Mouse (Mus musculus) layer of hippocampus, postnatal 14 days (tissue): Measurements from ENCODE around the gene Ctsa. TPM values are rescaled to one million over a fixed set of nuclear protein-coding genes. Genes with fewer than 3 reads are reported as not detected.
A peak's percentile ranks its signal among the peaks of the same experiment; 100 is the strongest.

ENCODE experiments used
- DNase-seq, 2 experiments: peaks; one replicate each; pipeline ENCODE4 v3.0.0; 2021 to 2022; ENCODE audit warnings: low spot score in 2 of 2, mixed read lengths in 1 of 2
- total RNA-seq, 2 experiments: library from RNA; stranded (reverse); gene quantifications; 2 replicates each; pipeline ENCODE4 v1.2.3; 2021

The Ctsa gene
- total RNA-seq, 2 experiments from 2014 or later = 87.7 to 89.6 TPM

- DNase-seq = peak; percentile 100
Observed at GRCm38 (mm10) chr2:164804533-164805331, 27.9 kb upstream of the Ctsa start, which contains the start of the genes Acot8 and Zswim3. Gene Acot8 (minus strand): TSS chr2:164804882. Gene Zswim3 (plus strand): TSS chr2:164805098.

DNA sequence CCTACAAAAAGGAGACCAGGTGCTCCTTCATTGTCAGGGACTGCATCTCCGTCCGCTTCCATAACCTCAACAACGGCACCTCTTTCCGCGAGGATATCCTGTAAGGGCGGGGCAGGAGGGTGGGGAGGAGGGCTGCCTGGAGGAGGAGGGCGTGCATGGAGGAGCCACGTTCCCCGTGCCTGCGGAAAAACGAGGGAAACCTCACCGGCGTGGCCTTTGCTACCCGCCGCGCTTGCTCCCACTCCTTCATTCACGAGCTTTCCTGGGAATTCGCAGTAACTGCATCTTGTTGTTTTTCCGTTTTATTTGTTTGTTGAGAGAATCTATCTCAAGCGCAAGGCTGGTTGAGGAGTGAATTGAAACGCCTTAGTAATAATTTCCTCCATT lies 27.3 kb upstream of the Ctsa start:
- no peak for DNase-seq

DNA sequence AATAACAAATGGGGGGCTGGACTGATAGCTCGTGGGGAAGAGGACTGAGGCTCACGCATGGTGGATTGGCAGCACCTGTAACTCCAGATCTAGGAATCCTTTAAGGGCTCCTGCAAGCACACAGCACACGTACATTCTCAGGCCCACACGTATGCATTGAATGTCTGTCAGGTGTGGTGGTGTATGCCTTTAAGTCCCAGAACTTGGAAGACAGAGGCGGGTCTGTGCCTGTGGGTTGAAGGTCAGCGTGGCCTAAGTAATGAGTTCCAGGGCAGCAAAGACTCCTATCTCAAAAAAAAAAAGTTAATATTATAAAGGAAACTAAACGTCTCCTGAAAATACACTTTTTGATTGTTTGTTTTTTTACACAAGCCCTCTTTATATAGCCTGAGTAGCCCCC lies 26.1 kb upstream of the Ctsa start:
- DNase-seq = no peak

DNA sequence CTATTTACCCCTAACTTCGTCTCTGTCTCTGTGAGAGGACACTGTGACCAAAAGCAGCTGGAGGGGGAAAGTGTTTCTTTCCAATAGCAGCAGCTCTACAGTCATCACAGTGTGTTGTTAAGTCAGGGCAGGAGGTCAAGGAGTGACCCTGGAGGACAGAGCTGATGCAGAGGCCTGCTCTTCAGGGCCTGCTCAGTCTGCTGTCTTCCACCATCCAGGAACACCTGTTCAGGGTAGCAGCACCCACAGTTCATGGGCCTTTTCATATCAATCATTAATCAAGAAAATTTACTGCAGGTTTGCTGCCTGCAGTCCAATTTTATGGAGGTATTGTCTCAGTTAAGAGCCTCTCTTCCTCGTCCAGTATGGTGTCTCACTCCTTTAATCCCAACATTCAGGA lies 19.1 kb upstream of the Ctsa start:
- no peak for DNase-seq

DNA sequence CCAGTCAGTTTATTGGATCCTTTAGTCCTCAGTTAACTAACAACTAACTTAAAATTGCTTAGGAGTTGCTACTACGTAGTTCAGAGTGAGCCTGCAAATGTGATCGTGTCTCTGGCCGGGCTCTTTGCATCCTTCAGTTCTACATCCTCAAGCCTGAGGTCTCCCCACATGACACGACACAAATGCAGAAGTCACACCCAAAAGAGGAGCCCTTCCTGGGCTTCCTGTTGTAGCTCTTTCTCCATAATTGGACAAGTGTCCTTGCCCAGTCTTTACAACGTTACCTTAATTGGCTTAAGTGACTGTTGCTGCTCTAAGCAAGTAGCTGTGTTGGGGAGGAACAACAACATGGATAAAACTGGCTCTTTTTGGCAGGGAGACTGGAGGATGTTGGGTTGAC lies 17.3 kb upstream of the Ctsa start:
- no peak for DNase-seq

DNA sequence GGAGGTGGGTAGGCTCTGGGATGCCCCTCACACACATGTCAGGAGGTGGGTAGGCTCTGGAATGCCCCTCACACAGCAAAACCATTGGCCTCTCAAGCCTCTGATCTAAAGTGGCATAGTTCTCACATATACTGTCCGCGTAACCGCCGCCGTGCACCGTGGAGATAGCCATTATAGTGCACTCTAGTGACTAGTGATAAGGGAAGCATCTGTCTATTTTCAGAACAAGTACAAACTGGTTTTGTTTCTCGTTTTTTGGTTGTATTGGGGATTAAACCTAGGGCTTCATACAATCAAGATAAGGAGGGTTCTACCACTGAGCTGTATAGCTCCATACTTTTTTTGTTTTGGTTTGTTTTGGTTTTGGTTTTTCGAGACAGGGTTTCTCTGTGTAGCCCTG lies 16.9 kb upstream of the Ctsa start:
- DNase-seq = no peak

GRCm38 (mm10) chr2:164817206-164817605 lies 15.5 kb upstream of the Ctsa start:
- DNase-seq = no peak

DNA sequence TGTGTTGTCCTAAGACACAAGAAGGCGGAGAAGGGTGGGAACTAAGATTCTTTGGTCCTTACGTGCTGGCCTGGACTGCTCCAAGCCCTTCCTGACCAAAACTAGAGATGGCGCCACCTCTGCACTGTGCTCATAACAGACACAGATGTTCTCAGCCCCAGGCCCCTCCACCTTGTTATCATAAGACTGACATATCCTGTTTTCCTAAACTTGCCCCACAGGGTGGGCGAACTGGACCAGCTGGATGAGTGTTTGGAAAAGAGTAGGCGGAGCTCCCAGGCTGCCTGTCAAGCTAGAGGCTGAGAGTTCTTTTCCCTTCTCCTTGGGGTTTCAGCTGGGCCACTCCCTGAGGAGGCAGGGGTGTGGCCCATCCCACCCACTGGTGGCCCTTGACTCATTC lies 15.0 kb upstream of the Ctsa start:
- DNase-seq = no peak

DNA sequence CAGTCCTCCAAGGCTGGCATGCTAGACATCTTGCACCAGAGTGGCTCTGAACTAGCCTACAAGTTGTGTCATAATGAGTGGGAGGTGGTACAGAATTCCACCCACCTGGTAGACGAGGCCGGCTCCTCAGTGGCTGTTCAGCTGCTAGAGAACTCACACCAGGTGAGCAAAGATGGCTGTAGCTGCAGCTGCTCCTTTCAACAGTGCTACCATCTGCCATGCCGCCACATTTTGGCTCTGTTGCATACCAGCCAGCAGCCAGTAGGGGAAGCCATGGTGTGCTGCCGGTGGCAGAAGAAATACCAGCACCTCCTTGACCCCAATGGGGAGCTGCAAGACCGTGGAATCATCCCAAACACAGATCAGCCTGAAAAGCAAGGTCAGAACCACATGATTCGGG lies 11.6 kb upstream of the Ctsa start:
- DNase-seq = no peak

DNA sequence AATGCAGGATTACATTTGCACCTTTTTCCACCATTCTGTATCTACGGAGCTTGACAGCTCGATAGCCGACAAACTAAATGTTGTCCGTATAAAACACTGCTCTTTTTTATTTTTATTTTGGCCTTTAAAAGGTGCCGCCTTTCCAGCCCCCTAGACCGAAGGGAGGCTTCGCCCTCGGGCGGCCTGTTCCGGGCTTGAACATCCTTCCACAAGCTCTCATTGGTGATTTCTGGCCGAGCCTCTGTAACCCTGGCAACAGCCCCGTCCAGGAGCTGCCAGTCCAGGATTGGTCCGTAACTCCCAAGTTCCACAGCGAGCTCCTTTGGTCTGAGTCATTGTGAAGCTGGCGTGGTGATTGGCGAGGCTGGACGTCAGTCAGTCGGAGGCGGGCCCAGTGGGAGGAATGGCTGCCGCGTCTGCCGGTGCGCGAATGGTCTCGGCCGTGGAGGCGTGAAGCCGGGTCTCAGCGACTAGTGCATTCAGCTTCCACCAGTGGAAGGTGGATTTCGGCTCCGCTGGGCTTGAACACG lies 10.0 kb upstream of the Ctsa start, which contains the start of gene Zswim1:
Zswim1 (plus strand) TSS at position 51 of the 530 bp plus-strand sequence.
- DNase-seq = peak; percentile 100

- DNase-seq = no peak
Observed at GRCm38 (mm10) chr2:164823181-164823585, 9.5 kb upstream of the Ctsa start.

GRCm38 (mm10) chr2:164823969-164824368 lies 8.7 kb upstream of the Ctsa start:
- no peak for DNase-seq

DNA sequence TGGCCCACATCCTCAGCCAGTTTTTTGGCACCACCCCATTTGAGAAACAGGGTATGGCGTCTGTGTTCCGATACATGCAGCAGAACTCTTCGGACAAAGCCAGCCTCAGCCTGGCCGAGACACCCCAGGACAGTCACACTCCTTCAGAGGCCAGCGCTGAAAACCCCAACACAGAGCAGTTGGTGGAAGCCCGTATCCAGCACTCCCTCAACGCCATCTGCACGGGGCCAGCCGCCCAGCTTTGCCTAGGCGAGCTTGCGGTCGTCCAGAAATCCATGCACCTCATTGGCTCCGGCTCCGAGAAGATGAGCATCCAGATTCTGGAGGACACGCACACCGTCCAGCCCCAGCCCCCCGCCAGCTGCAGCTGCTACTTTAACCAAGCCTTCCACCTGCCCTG lies 7.2 kb upstream of the Ctsa start:
- no peak for DNase-seq

DNA sequence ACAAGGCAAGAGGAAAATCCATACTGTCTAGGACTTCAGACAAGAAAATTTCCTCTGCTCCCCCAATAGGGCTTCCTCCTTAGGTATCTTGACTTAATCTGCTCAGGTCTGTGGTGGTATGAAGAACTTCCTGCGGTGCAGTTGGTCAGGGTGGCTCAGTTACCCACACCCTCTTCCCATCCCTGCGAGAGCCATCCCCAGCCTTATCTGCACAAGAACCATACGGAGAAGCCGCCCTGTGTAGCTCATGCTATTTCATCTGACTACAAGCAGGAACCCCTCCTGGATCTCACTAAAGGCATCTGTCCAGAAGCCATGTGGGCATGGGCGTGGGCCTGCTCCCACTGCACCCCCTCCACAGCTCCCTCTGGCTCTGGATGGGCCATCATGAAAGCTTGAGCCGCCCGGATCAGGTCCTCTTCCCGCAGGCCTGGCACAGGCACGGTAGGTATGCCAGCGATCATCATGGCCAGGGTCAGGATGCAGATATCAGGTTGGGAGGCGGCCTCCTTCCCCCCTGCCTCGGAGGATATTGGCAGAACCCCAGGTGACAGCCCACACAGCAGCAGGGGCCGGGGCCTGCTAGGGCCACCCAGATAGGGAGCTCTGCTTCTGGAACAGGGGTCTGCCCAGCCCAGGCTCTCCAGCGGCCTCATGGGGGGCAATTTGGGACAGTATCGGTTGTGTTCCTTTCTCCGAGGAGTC lies 5.4 kb upstream of the Ctsa start:
- no peak for DNase-seq

- DNase-seq = no peak
Observed at GRCm38 (mm10) chr2:164828437-164828836, 4.2 kb upstream of the Ctsa start, which contains the start of gene Spata25. Gene Spata25 (minus strand): TSS chr2:164828537.

DNA sequence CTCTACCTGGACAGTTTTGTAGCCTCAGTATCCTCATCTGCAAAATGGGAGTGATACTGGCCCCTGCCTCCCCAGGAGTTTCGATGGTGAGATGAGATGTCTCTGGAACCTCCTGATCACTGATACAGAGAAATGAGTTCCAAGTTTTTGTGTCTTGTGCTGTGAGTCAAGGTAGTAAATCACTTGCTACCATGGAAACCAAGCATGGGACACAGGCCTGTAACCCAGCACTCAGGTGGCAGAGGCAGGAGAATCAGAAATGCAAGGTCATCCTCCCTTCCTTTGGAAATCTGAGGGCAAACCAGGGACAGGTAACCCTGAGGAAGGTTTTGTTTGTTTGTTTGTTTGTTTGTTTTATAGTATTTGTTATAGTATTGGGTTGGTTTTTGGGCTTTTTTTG lies 3.6 kb upstream of the Ctsa start:
- no peak for DNase-seq

DNA sequence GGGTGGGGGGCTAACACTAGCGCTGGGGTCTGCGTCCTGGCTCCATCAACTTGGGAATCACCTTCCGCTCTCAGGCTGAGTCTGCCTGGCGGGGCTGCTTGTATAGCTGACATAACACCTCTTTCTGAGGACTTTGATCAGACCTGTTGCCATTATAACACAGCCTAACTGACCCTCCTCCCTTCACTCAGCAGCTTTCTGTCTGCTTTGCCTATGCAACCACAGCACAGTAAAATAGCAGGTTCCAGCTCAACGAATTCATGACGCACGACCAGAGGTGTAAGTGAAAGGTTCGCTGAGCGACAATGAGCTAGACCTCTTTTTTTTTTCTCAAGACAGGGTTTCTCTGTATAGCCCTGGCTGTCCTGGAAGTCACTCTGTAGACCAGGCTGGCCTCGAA lies 1.6 kb upstream of the Ctsa start:
- no peak for DNase-seq

DNA sequence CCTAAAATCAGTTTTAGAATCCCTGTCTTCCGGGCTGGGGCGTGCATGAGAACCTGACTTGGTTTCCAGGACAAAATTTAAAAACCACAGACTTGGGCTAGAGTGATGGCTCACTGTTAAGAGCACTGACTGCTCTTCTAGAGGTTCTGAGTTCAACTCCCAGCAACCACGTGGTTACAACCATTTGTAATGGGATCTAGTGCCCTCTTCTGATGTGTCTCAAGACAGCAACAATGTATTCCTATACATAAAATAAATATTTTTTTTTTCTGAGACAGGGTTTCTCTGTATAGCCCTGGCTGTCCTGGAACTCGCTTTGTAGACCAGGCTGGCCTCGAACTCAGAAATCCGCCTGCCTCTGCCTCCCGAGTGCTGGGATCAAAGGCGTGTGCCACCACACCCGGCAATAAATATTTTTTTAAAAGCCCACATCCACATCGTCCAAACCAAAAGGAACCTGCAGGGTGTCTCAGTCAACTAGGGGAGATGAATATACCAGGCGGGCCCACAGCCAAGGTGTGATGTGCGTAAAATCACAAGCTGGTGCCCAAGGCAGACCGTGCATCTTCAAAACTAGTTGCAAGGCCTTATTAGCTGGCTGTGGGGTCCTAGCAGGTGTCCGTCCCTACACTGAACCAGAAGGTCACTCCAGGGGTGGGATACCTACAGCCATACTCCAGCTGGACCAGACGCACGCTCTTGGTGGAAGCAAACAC lies 483 bp upstream of the Ctsa start:
- DNase-seq = no peak

- DNase-seq = peak; percentile 94 to 95
Observed at GRCm38 (mm10) chr2:164833314-164833959, 764 bp downstream of the Ctsa start, which contains the start of gene Neurl2. Gene Neurl2 (minus strand): TSS chr2:164833456.

GRCm38 (mm10) chr2:164834531-164834930 lies 1.9 kb downstream of the Ctsa start:
- no peak for DNase-seq

DNA sequence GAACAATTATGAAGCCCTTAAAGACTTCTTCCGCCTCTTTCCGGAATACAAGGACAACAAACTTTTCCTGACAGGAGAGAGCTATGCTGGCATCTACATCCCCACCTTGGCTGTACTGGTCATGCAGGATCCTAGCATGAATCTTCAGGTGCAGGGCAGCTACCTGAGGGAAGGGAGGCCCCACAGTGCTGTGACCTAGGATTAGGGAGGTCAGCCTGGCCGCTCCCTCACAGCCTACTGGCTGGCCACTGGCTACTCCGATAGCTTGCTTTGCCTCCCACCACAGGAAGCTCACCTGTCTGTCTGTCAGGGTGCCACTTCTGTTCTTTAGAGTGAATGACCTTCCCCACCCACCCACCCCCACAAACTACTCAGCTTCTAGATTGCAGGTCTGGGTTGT lies 2.5 kb downstream of the Ctsa start:
- no peak for DNase-seq
